Comparison of ENCODE assay signal across 10 mouse cellular contexts in the genomic region with DNA sequence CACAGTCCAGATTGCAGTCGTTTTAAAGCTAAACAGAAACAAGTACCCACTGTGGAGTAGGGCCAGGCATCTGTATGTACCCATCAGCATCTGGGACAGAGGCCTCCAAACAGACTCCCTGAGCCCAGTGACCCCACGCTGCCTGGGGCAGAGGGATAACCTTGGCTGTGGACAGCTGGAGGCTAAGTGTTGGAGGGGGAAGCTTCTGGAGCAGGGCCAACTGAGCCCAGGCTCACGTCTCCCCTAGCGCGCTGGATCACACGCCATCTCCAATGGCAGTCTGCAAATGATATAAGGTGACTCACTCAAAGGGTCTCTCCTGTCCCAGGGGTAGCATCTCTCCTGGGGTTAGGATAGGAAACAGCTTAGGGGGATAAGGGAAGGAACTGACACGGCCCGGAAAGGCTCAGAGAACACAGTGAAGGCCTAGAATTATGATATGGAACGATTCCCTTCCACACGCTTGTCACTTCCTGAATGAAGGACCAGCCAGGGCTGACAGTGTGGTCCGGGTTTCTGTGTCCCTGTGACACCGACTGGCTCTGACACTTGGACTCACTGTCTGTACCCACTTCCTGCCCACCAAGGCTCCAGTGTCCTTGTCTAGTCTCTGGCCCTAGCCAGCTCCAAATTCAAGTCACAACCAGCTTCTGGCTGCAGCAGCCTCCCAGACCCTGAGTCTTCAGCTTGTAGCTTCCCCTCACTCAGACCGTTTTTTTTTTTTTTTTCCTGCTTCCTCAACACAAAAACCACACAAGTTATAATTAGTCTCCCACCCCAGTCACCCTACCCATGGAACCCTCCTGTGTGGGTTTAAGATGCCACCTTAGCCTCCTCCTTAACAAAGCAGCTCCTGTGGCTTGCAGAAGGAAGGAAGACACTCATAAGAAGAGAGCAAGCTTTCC. TPM values are rescaled to one million over a fixed set of nuclear protein-coding genes. Genes with fewer than 3 reads are reported as not detected.
DNase-seq lines count a peak whose midpoint lies in the region; ATAC-seq and TF ChIP-seq lines count a peak whose summit lies in the region.
"Had no signal": no experiment of that assay in that cellular context is flagged by ENCODE, and none has a peak within 500 bp of the region (broad histone marks: within the 10 kb centered on the region; RNA-seq: fewer than 3 reads in every experiment).

No protein-coding gene starts in this region.

- H3K9ac ChIP-seq in kidney, postnatal 0 days (ENCODE audit: low read depth, low read length), result no peak overlapping the region
- no peak overlapping the region for H3K9ac ChIP-seq in neural tube, embryonic 15.5 days (replicated peaks)
- no peak overlapping the region for H3K9ac ChIP-seq in forebrain, embryonic 13.5 days
- H3K9ac ChIP-seq: lung, embryonic 15.5 days had no signal

- no peak overlapping the region for H3K4me3 ChIP-seq in kidney, postnatal 0 days (replicated peaks; ENCODE audit: low read depth, low read length)
- no peak overlapping the region for H3K4me3 ChIP-seq in neural tube, embryonic 15.5 days (replicated peaks)
- H3K4me3 ChIP-seq in forebrain, embryonic 13.5 days, result no peak overlapping the region
- no peak overlapping the region for H3K4me3 ChIP-seq in forebrain, embryonic 10.5 days
- H3K4me3 ChIP-seq: lung, embryonic 15.5 days had no signal

- WGBS in kidney, postnatal 0 days, result 49% methylated on average over 13 of the region's 13 CpGs
- 82% methylated on average over 13 of the region's 13 CpGs for WGBS in neural tube, embryonic 15.5 days
- WGBS in forebrain, embryonic 13.5 days, result 84% methylated on average over 13 of the region's 13 CpGs
- WGBS in forebrain, embryonic 10.5 days, result 89% methylated on average over 13 of the region's 13 CpGs

- H3K36me3 ChIP-seq in kidney, postnatal 0 days (ENCODE audit: insufficient read depth, low read length), result no peaks in the 10 kb centered on the region
- no peaks in the 10 kb centered on the region for H3K36me3 ChIP-seq in neural tube, embryonic 15.5 days
- H3K36me3 ChIP-seq in forebrain, embryonic 13.5 days (ENCODE audit: poor library complexity, severe bottlenecking), result no peaks in the 10 kb centered on the region
- H3K36me3 ChIP-seq in forebrain, embryonic 10.5 days (replicated peaks), result no peaks in the 10 kb centered on the region
- H3K36me3 ChIP-seq: lung, embryonic 15.5 days had no signal

- DNase-seq in kidney, postnatal 0 days (ENCODE audit: low spot score), result no peak
- no peak for DNase-seq in kidney, adult 18-20 months
- DNase-seq in thymus, postnatal 4 days, result peak; percentile 27
- DNase-seq in thymus, postnatal 10 days (ENCODE audit: low spot score in 2 of 2), result no peak
- DNase-seq in liver, result peak; percentile 21
- DNase-seq in forebrain, embryonic 10.5 days (ENCODE audit: extremely low spot score, low spot score), result no peak
- DNase-seq: right cerebral cortex, adult 18-20 months had no signal

- peaks cover 14% of the 10 kb centered on the region for H3K4me1 ChIP-seq in kidney, postnatal 0 days (replicated peaks; ENCODE audit: insufficient read depth, low read length)
- H3K4me1 ChIP-seq in neural tube, embryonic 15.5 days, result peaks cover 18% of the 10 kb centered on the region
- peaks cover 13% of the 10 kb centered on the region for H3K4me1 ChIP-seq in forebrain, embryonic 13.5 days
- H3K4me1 ChIP-seq in forebrain, embryonic 10.5 days, result peaks cover 37% of the 10 kb centered on the region

- H3K27ac ChIP-seq in kidney, postnatal 0 days, result peak overlapping the region; percentile 25; the same call in 1 of the 2 replicates
- no peak overlapping the region for H3K27ac ChIP-seq in neural tube, embryonic 15.5 days (replicated peaks)
- no peak overlapping the region for H3K27ac ChIP-seq in forebrain, embryonic 13.5 days
- H3K27ac ChIP-seq in forebrain, embryonic 10.5 days, result no peak overlapping the region
- H3K27ac ChIP-seq: lung, embryonic 15.5 days had no signal

- TF ChIP-seq CTCF in kidney, postnatal 0 days (IDR thresholded peaks at IDR 0.05; ENCODE audit: low read depth), result no peak

- no peak overlapping the region for H3K4me2 ChIP-seq in kidney, postnatal 0 days (ENCODE audit: low read length)
- H3K4me2 ChIP-seq in neural tube, embryonic 15.5 days, result no peak overlapping the region
- H3K4me2 ChIP-seq in forebrain, embryonic 13.5 days, result no peak overlapping the region
- H3K4me2 ChIP-seq: lung, embryonic 15.5 days had no signal

- no peaks in the 10 kb centered on the region for H3K9me3 ChIP-seq in kidney, postnatal 0 days (replicated peaks; ENCODE audit: low read length)
- no peaks in the 10 kb centered on the region for H3K9me3 ChIP-seq in neural tube, embryonic 15.5 days (replicated peaks)
- H3K9me3 ChIP-seq in forebrain, embryonic 13.5 days (replicated peaks), result no peaks in the 10 kb centered on the region
- H3K9me3 ChIP-seq in forebrain, embryonic 10.5 days, result no peaks in the 10 kb centered on the region
- H3K9me3 ChIP-seq: lung, embryonic 15.5 days had no signal

- ATAC-seq in kidney, postnatal 0 days (replicated peaks; ENCODE audit: low FRiP score, low read depth), result no peak
- ATAC-seq in neural tube, embryonic 15.5 days (ENCODE audit: low FRiP score), result no peak
- no peak for ATAC-seq in forebrain, embryonic 13.5 days

- no peaks in the 10 kb centered on the region for H3K27me3 ChIP-seq in kidney, postnatal 0 days (ENCODE audit: insufficient read depth, low read length)
- no peaks in the 10 kb centered on the region for H3K27me3 ChIP-seq in neural tube, embryonic 15.5 days (replicated peaks)
- H3K27me3 ChIP-seq in forebrain, embryonic 13.5 days, result no peaks in the 10 kb centered on the region
- no peaks in the 10 kb centered on the region for H3K27me3 ChIP-seq in forebrain, embryonic 10.5 days (ENCODE audit: poor library complexity, severe bottlenecking)
- H3K27me3 ChIP-seq: lung, embryonic 15.5 days had no signal

RNA-seq across cellular contexts. Expression of gene Sema4d, which starts 57.3 kb away (rescaled TPM):
- polyA plus RNA-seq in kidney, postnatal 0 days (2015; fragmentation: Nextera tagmentation; extraction: Ambion mirVana), result 23.8 and 24.6 TPM in 2 replicates
- polyA plus RNA-seq in neural tube, embryonic 15.5 days (2015; fragmentation: Nextera tagmentation; extraction: Ambion mirVana), result 15.2 and 17.9 TPM in 2 replicates
- polyA plus RNA-seq in forebrain, embryonic 13.5 days (2015; fragmentation: Nextera tagmentation; extraction: Ambion mirVana), result 10.8 TPM in 2 replicates
- polyA plus RNA-seq in forebrain, embryonic 10.5 days (2016; fragmentation: Nextera tagmentation; extraction: Ambion mirVana), result 8.0 and 8.4 TPM in 2 replicates

Comparison
In these comparisons a context has a peak if more than half of its experiments do, and no peak if none do; other contexts are left out.
1. DNase-seq: peak in thymus, postnatal 4 days (single experiment) and liver (single experiment); none in kidney, postnatal 0 days (single experiment), kidney, adult 18-20 months (single experiment), thymus, postnatal 10 days (0 of 2) and forebrain, embryonic 10.5 days (single experiment).